Mouse (Mus musculus): Measurements from ENCODE around the gene Fkbp2. TPM values are rescaled to one million over a fixed set of nuclear protein-coding genes. Genes with fewer than 3 reads are reported as not detected.

Fkbp2 gene
- 117 and 124 TPM in 2 replicates for polyA plus RNA-seq (2015; fragmentation: Nextera tagmentation; extraction: Ambion mirVana)

- peak; percentile 90 for ATAC-seq (ENCODE audit: insufficient number of reproducible peaks, low FRiP score, low TSS enrichment, low read depth)
- no peaks in the 10 kb centered on the region for H3K9me3 ChIP-seq
- peak within 1 kb of the TSS; percentile 75 for H3K9ac ChIP-seq
- peaks cover 48% of the 10 kb centered on the region for H3K4me1 ChIP-seq
- H3K36me3 ChIP-seq = peaks cover 47% of the 10 kb centered on the region
- no peaks in the 10 kb centered on the region for H3K27me3 ChIP-seq
- H3K4me3 ChIP-seq = peak within 1 kb of the TSS; percentile 85
- H3K4me2 ChIP-seq = peak within 1 kb of the TSS; percentile 68
- peak within 1 kb of the TSS; percentile 95 for H3K27ac ChIP-seq
- under 1% methylated on average over 38 of the region's 38 CpGs for WGBS
Observed at GRCm38 (mm10) chr19:6980381-6981093, at the start of gene Fkbp2. Fkbp2 (minus strand) TSS chr19:6980501.

DNA sequence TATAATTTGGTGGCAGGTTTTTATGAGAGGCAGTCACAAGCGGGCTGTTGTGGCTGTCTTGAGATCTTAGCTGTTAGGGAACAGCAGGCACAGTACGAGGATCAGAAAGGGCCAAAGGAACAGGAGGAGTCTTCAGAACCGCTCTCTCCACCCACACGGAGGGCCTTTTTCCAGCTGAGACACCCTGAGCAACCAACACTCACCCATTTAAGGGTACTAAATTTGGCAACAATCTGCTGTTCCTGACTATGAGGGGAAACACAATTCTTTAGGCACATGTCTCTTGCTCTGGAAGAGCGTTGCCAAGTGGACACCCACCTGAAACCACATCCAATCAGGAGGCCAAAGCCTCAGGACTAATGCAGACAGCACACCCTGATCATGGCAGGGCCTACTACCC, 49.2 kb upstream of the Fkbp2 start:
- Histone ChIP-seq H3K4me1 (no peaks in the 10 kb centered on the region), H3K27me3 (no peaks in the 10 kb centered on the region), H3K27ac (no peak overlapping the region), H3K4me3 (no peak overlapping the region), H3K9me3 (no peaks in the 10 kb centered on the region), H3K4me2 (no peak overlapping the region), H3K9ac (no peak overlapping the region), H3K36me3 (peaks cover 95% of the 10 kb centered on the region)
- ATAC-seq (ENCODE audit: insufficient number of reproducible peaks, low FRiP score, low TSS enrichment, low read depth) = no peak
- WGBS = 91% methylated on average over 5 of the region's 5 CpGs

GRCm38 (mm10) chr19:7020224-7020641, 39.9 kb upstream of the Fkbp2 start:
- Histone ChIP-seq H3K4me1 (no peaks in the 10 kb centered on the region), H3K27ac (no peak overlapping the region), H3K36me3 (peaks cover 74% of the 10 kb centered on the region), H3K4me2 (no peak overlapping the region), H3K9ac (no peak overlapping the region), H3K9me3 (no peaks in the 10 kb centered on the region), H3K4me3 (no peak overlapping the region), H3K27me3 (no peaks in the 10 kb centered on the region)
- 45% methylated on average over 3 of the region's 3 CpGs for WGBS
- ATAC-seq (ENCODE audit: insufficient number of reproducible peaks, low FRiP score, low TSS enrichment, low read depth) = 0 out of 2 replicates have a peak, but pooled peaks have one; percentile 21

GRCm38 (mm10) chr19:7019191-7019590, 38.9 kb upstream of the Fkbp2 start, which contains the start of gene Fermt3:
Fermt3 (minus strand) TSS chr19:7019469.
- no peak within 1 kb of the TSS for H3K9ac ChIP-seq
- H3K4me1 ChIP-seq = no peaks in the 10 kb centered on the region
- peak within 1 kb of the TSS; percentile 17; the same call in 1 of the 2 replicates for H3K27ac ChIP-seq
- WGBS = 89% methylated on average over 5 of the region's 5 CpGs
- no peak for ATAC-seq (ENCODE audit: insufficient number of reproducible peaks, low FRiP score, low TSS enrichment, low read depth)
- no peak within 1 kb of the TSS for H3K4me2 ChIP-seq
- no peak within 1 kb of the TSS for H3K4me3 ChIP-seq
- H3K9me3 ChIP-seq = no peaks in the 10 kb centered on the region
- H3K27me3 ChIP-seq = no peaks in the 10 kb centered on the region
- peaks cover 67% of the 10 kb centered on the region for H3K36me3 ChIP-seq

DNA sequence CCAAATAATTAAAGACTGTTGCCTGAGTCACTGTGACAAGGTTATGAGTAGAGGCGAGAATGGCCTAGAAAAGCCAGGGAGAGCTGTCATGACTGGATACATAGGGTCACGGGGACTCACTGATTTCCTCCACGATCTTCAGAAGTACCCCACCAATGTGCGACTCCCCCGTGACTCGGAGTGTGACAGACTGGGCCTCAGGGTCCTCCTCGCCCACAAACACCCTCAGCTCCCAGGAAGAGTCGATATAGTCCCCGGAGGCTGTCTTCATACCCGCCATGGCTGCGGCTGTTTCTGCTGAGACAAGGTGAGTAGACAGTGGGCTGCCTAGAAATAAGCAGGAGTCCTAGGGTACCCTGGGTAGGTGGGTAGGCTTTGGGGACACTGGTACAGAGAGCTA, 38.2 kb upstream of the Fkbp2 start:
- 0 out of 2 replicates have a peak overlapping the region, but pooled peaks have one; percentile 17 for H3K27ac ChIP-seq
- H3K9me3 ChIP-seq = no peaks in the 10 kb centered on the region
- 80% methylated on average over 11 of the region's 11 CpGs for WGBS
- H3K4me3 ChIP-seq = no peak overlapping the region
- 0 out of 2 replicates have a peak, but pooled peaks cover 2% of the 10 kb centered on the region for H3K4me1 ChIP-seq
- H3K4me2 ChIP-seq = no peak overlapping the region
- H3K9ac ChIP-seq = no peak overlapping the region
- no peaks in the 10 kb centered on the region for H3K27me3 ChIP-seq
- H3K36me3 ChIP-seq = peaks cover 68% of the 10 kb centered on the region
- ATAC-seq (ENCODE audit: insufficient number of reproducible peaks, low FRiP score, low TSS enrichment, low read depth) = no peak

DNA sequence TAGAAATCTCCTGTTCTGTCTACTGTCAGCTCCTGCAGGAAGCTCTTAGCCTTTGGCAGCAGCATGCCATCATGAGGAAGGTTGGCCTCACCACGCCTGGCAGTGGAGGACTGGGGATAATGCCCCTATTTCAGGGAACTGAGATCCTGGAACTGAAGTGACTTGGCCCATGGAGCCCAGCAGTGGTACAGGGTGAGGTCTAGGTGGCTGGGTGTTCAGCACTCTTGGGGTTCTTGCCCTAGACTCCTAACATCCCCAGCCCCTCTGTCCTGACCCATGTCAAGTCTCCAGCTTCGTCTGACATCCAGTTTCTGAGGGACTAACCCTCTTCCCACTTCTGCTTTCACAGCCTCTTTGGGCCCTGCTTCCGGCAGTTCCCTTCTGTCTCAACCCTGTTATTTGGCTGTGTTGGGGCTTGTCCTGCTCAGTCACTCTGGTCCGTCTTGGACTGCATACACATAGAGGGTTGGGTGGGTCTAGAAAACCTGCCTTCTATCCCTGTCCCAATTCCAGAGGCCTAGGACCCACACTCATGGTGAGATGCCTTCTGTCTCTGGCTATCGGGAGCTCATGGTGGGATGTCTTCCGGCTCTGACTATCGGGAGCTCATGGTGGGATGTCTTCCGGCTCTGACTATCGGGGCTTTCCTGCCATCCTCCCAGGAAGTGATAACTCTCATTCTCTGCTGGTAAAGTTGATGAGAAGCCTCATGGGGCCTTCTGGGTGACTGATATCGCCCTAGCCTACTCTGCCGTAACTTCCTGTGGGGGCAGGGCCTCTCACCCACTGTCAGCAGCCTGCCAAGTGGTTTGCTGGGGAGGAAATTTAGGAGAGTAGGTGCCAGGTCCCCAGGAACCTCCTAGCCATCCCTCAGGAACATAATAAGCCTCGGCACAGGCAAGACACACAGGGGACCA, 37.5 kb upstream of the Fkbp2 start:
- peaks cover 61% of the 10 kb centered on the region for H3K36me3 ChIP-seq
- no peaks in the 10 kb centered on the region for H3K27me3 ChIP-seq
- H3K4me1 ChIP-seq = 0 out of 2 replicates have a peak, but pooled peaks cover 2% of the 10 kb centered on the region
- H3K9me3 ChIP-seq = no peaks in the 10 kb centered on the region
- no peak overlapping the region for H3K4me2 ChIP-seq
- H3K9ac ChIP-seq = no peak overlapping the region
- H3K4me3 ChIP-seq = no peak overlapping the region
- no peak for ATAC-seq (ENCODE audit: insufficient number of reproducible peaks, low FRiP score, low TSS enrichment, low read depth)
- peak overlapping the region; percentile 17; the same call in 1 of the 2 replicates for H3K27ac ChIP-seq
- 72% methylated on average over 12 of the region's 12 CpGs for WGBS

GRCm38 (mm10) chr19:7014481-7015135, 34.3 kb upstream of the Fkbp2 start:
- Histone ChIP-seq H3K9ac (no peak overlapping the region), H3K27me3 (no peaks in the 10 kb centered on the region), H3K4me3 (no peak overlapping the region), H3K4me1 (0 out of 2 replicates have a peak, but pooled peaks cover 2% of the 10 kb centered on the region), H3K27ac (no peak overlapping the region), H3K36me3 (peaks cover 29% of the 10 kb centered on the region), H3K9me3 (no peaks in the 10 kb centered on the region), H3K4me2 (no peak overlapping the region)
- WGBS = 90% methylated on average over 20 of the region's 20 CpGs
- ATAC-seq (ENCODE audit: insufficient number of reproducible peaks, low FRiP score, low TSS enrichment, low read depth) = no peak

DNA sequence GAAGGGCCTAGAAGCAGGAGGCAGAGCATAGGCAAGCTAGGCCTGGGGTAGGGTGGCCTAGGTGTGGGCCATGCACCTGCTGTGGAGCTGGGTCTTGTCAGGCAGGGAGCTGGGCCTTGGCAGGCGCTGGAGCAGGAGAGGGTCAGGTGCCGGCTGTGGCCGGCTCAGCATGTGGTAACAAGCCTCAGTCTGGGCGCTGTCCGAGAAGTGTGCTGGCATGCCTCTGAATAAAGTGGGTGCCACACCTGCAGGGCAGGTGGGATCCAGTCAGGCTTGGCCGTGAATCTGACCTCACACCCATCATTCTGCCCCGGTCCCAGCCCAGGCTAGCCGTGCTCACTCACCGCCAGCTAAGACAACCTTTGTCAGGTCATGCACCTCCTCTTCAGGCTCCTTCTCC, 33.7 kb upstream of the Fkbp2 start:
- 85% methylated on average over 9 of the region's 9 CpGs for WGBS
- Histone ChIP-seq H3K4me2 (no peak overlapping the region), H3K27me3 (no peaks in the 10 kb centered on the region), H3K9me3 (no peaks in the 10 kb centered on the region), H3K9ac (no peak overlapping the region), H3K27ac (no peak overlapping the region), H3K4me1 (0 out of 2 replicates have a peak, but pooled peaks cover 2% of the 10 kb centered on the region), H3K36me3 (peaks cover 22% of the 10 kb centered on the region; the same call in 1 of the 2 replicates), H3K4me3 (no peak overlapping the region)
- ATAC-seq (ENCODE audit: insufficient number of reproducible peaks, low FRiP score, low TSS enrichment, low read depth) = no peak

DNA sequence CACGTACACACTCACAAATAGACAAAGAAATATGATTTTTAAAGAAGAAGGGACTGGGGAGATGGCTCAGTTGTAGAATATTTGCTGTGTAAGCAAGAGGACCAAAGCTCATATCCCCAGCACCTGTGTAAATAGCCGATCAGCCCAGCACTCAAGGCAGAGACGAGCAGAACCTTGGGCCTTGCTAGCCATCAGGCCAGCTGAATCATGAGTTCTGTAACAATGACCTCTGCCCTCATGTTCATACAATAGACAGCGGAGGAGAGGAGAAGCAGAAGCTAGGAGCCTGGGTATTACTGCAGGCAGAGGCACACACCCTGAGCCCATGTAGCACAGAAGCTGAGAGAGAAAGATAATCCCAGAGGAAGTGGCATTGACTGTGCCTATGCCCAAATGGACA, 32.1 kb upstream of the Fkbp2 start:
- H3K27ac ChIP-seq = no peak overlapping the region
- 0 out of 2 replicates have a peak, but pooled peaks cover 2% of the 10 kb centered on the region for H3K4me1 ChIP-seq
- H3K9me3 ChIP-seq = no peaks in the 10 kb centered on the region
- no peak for ATAC-seq (ENCODE audit: insufficient number of reproducible peaks, low FRiP score, low TSS enrichment, low read depth)
- no peak overlapping the region for H3K9ac ChIP-seq
- H3K27me3 ChIP-seq = no peaks in the 10 kb centered on the region
- no peak overlapping the region for H3K4me3 ChIP-seq
- peaks cover 10% of the 10 kb centered on the region; the same call in 1 of the 2 replicates for H3K36me3 ChIP-seq
- 81% methylated on average over 4 of the region's 4 CpGs for WGBS
- no peak overlapping the region for H3K4me2 ChIP-seq

DNA sequence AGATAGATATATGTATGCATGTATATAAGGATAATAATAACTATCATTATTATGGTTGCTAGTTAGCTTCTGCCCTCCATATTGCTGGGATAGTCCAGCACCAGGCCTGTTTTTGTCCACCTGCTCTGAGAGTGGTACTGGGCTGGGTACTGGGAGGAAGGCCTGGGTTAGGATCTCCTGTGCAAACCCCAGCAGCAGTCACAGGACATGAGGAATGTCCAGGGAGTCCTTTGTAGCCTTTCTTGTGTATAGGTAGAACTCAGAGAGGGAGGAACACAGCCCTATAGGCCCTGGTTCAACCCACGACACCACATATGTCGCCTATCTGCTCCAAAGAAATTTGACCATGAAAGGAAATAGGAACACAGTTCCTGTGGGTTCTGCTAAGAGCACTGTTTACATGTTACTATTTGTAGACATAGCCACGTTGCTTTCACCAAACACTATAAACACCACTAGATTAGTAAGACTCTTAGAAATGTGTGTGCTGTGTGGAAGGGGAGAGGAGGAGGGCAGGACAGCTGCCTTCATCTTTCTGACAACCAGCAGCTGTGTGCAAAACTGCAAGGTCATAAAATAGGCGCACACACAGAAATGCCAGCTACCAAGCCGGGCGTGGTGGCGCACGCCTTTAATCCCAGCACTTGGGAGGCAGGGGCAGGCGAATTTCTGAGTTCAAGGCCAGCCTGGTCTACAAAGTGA, 26.7 kb upstream of the Fkbp2 start:
- Histone ChIP-seq H3K27me3 (no peaks in the 10 kb centered on the region), H3K27ac (no peak overlapping the region), H3K4me1 (no peaks in the 10 kb centered on the region), H3K4me2 (no peak overlapping the region), H3K9me3 (no peaks in the 10 kb centered on the region), H3K9ac (no peak overlapping the region), H3K36me3 (no peaks in the 10 kb centered on the region), H3K4me3 (no peak overlapping the region)
- ATAC-seq (ENCODE audit: insufficient number of reproducible peaks, low FRiP score, low TSS enrichment, low read depth) = no peak
- 76% methylated on average over 9 of the region's 9 CpGs for WGBS

Data from limb, embryonic 15.5 days (tissue).